Mouse (Mus musculus) midbrain, postnatal 0 days (tissue): ENCODE data around the gene Klk7. TPM values are rescaled to one million over a fixed set of nuclear protein-coding genes. Genes with fewer than 3 reads are reported as not detected.

ENCODE experiments used
- ATAC-seq: fragments of 200-750 bp; cut with Nextera tagmentation; 2 replicates; pipeline ENCODE4 v1.8.0; 2017; ENCODE audit warnings: moderate number of reproducible peaks, mild to moderate bottlenecking, moderate TSS enrichment, moderate library complexity; ENCODE audit not compliant: low FRiP score
- DNase-seq: peaks from one replicate; pipeline ENCODE4 v3.0.0-alpha.2; 2015; ENCODE audit warnings: low spot score
- H3K27ac ChIP-seq: fragments of 300-500 bp; sonication (generic); 2 replicates; pipeline ENCODE4 v1.5.1; 2014; ENCODE audit warnings: low read depth, mild to moderate bottlenecking, low read length, mixed read lengths
- H3K27me3 ChIP-seq: fragments of 300-500 bp; sonication (generic); 2 replicates; pipeline ENCODE4 v1.6.1; 2014; ENCODE audit warnings: low read length, control low read depth, mixed read lengths; ENCODE audit not compliant: insufficient read depth
- H3K36me3 ChIP-seq: fragments of 300-500 bp; sonication (generic); 2 replicates; pipeline ENCODE4 v1.6.1; 2014; ENCODE audit warnings: low read length, control low read depth, mixed read lengths; ENCODE audit not compliant: insufficient read depth
- H3K4me1 ChIP-seq: fragments of 300-500 bp; sonication (generic); 2 replicates; pipeline ENCODE4 v1.6.1; 2014; ENCODE audit warnings: mild to moderate bottlenecking, control low read depth, antibody characterized with exemption, low read length, mixed read lengths; ENCODE audit not compliant: insufficient read depth
- H3K4me2 ChIP-seq: fragments of 300-500 bp; sonication (generic); 2 replicates; pipeline ENCODE4 v1.6.1; 2014; ENCODE audit warnings: low read depth, mild to moderate bottlenecking, low read length, mixed read lengths; ENCODE audit not compliant: poor library complexity, severe bottlenecking
- H3K4me3 ChIP-seq: fragments of 300-500 bp; sonication (generic); 2 replicates; pipeline ENCODE4 v1.5.1; 2014; ENCODE audit warnings: low read depth, mild to moderate bottlenecking, low read length, moderate library complexity
- H3K9ac ChIP-seq: fragments of 300-500 bp; sonication (generic); replicated peaks from 2 replicates; pipeline ENCODE4 v1.6.1; 2014; ENCODE audit warnings: mild to moderate bottlenecking, low read length, moderate library complexity, mixed read lengths; ENCODE audit not compliant: poor library complexity, severe bottlenecking
- H3K9me3 ChIP-seq: fragments of 300-500 bp; sonication (generic); 2 replicates; pipeline ENCODE4 v1.6.1; 2016; ENCODE audit warnings: low read length, control low read depth
- CTCF ChIP-seq: IDR thresholded peaks from 2 replicates; pipeline ENCODE4 v1.5.1; 2016; ENCODE audit warnings: antibody characterized with exemption, mild to moderate bottlenecking
- WGBS: fragments of 180-500 bp; shearing (Covaris S2); extraction: QIAGEN DNeasy Blood & Tissue Kit; methylation state at CpG from one replicate; pipeline ENCODE4 v1.1.7; 2014; 5-methylcytosine and 5-hydroxymethylcytosine counted together
- polyA plus RNA-seq: library from polyadenylated mRNA; unstranded; fragments of >200 nt; fragmentation: Nextera tagmentation; extraction: Ambion mirVana; gene quantifications from 2 replicates; pipeline ENCODE4 v1.2.1, GENCODE M21; 2015
- total RNA-seq: library from RNA; depleted of rRNA; stranded (reverse); fragments of >200 nt; gene quantifications from 2 replicates; pipeline ENCODE4 v1.2.3, GENCODE M21; 2014; rRNA removed

The Klk7 gene
- total and polyA plus RNA-seq, 2 experiments from 2014 or later, result 0.16 TPM

- no peak for TF ChIP-seq CTCF
- 91% methylated on average over 9 of the region's 9 CpGs for WGBS
- Histone ChIP-seq H3K27me3 (no peaks in the 10 kb centered on the region), H3K4me2 (no peak overlapping the region), H3K27ac (no peak overlapping the region), H3K9me3 (no peaks in the 10 kb centered on the region), H3K4me3 (no peak overlapping the region), H3K4me1 (no peaks in the 10 kb centered on the region), H3K36me3 (no peaks in the 10 kb centered on the region), H3K9ac (no peak overlapping the region)
- DNase-seq (no peak), ATAC-seq (no peak)
These were observed 43.7 kb downstream of the Klk7 start for GRCm38 (mm10) chr7:43854642-43855380.

DNA sequence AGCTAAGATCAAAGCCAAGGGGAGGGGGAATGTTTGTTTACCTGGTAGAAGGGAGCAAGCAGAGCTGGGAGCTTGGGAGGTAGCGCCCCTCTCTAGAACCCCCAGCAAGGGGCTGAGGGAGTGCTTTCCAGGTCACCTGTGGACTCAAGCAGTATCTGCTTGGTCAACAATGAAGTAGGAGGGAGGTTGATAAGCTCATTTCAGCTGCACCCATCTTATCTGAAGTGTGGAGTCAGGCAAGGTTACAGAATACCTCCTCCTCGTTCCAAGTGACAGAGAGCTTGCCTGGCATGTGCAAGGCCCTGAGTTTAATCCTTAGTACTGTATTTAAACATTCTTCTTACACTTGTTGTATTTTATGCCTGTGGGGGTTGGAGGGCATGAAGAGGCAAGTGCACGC is 44.6 kb downstream of the Klk7 start:
- no peak overlapping the region for H3K27ac ChIP-seq
- WGBS, result 87% methylated on average over 3 of the region's 3 CpGs
- no peaks in the 10 kb centered on the region for H3K9me3 ChIP-seq
- H3K36me3 ChIP-seq, result no peaks in the 10 kb centered on the region
- DNase-seq, result no peak
- H3K9ac ChIP-seq, result no peak overlapping the region
- H3K4me3 ChIP-seq, result no peak overlapping the region
- no peaks in the 10 kb centered on the region for H3K27me3 ChIP-seq
- H3K4me1 ChIP-seq, result no peaks in the 10 kb centered on the region
- no peak overlapping the region for H3K4me2 ChIP-seq
- no peak for TF ChIP-seq CTCF
- ATAC-seq, result no peak

GRCm38 (mm10) chr7:43856307-43856706 is 45.2 kb downstream of the Klk7 start:
- DNase-seq, result no peak
- Histone ChIP-seq H3K9ac (no peak overlapping the region), H3K4me2 (no peak overlapping the region), H3K27ac (no peak overlapping the region), H3K9me3 (no peaks in the 10 kb centered on the region), H3K4me1 (no peaks in the 10 kb centered on the region), H3K36me3 (no peaks in the 10 kb centered on the region), H3K27me3 (no peaks in the 10 kb centered on the region), H3K4me3 (no peak overlapping the region)
- no peak for TF ChIP-seq CTCF
- 84% methylated on average over 7 of the region's 7 CpGs for WGBS
- no peak for ATAC-seq

DNA sequence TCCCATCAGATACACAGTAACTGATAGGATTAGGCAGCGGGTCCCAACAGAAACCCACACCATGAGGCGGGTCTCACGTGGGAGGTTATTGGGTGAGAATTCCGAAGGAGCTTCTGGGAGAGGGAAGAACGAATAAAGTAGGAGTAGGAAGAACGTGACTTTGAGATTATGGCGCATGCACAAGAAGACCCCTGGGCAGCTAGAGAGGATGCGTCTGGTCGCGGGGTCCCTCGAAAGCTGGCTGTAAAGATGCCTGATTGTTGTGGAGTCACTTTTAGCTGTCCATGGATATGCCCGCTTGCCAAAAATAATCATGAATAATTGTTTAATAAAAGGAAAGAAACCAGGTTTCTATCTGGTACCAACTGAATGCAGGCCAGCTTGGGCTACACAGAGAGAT is 46.4 kb downstream of the Klk7 start:
- Histone ChIP-seq H3K9ac (no peak overlapping the region), H3K9me3 (no peaks in the 10 kb centered on the region), H3K4me3 (no peak overlapping the region), H3K27ac (no peak overlapping the region), H3K27me3 (no peaks in the 10 kb centered on the region), H3K36me3 (no peaks in the 10 kb centered on the region), H3K4me2 (no peak overlapping the region), H3K4me1 (no peaks in the 10 kb centered on the region)
- no peak for TF ChIP-seq CTCF
- 93% methylated on average over 12 of the region's 12 CpGs for WGBS
- no peak for DNase-seq
- no peak for ATAC-seq

DNA sequence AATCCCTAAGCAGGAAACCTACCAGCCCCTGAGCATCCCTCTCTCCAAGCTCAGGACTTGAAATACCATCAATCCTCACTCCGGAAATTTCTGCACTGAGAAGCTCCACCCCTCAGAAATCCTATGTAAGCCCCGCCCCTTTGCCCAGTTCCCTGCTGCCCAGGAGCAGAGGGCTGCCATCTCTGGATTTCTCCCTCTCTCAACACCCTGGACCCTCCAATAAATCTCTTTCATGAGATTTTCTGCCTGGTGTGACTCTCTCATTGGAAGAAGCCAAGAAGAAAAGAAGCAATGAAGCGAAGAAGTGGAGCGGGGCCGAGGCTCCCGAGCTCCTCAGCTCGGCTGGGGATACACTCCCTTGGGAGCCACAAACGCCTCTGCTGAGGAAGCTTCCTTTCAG is 49.3 kb downstream of the Klk7 start:
- 33% methylated on average over 8 of the region's 8 CpGs for WGBS
- Histone ChIP-seq H3K4me1 (no peaks in the 10 kb centered on the region), H3K27ac (no peak overlapping the region), H3K9me3 (no peaks in the 10 kb centered on the region), H3K36me3 (no peaks in the 10 kb centered on the region), H3K9ac (no peak overlapping the region), H3K4me3 (no peak overlapping the region), H3K4me2 (no peak overlapping the region), H3K27me3 (no peaks in the 10 kb centered on the region)
- ATAC-seq, result no peak
- no peak for TF ChIP-seq CTCF
- DNase-seq, result no peak

Other genes starting within 250 kb of the Klk7 start
- 9.4 and 13.0 TPM in 2 replicates for gene Zfp658, start 249.0 kb upstream of the Klk7 start, total RNA-seq
- 2.4 and 3.1 TPM in 2 replicates for gene Zfp658, start 249.0 kb upstream of the Klk7 start, polyA plus RNA-seq
- gene Zfp719, start 231.7 kb upstream of the Klk7 start, total RNA-seq, result 13.9 and 15.5 TPM in 2 replicates
- 4.9 and 5.5 TPM in 2 replicates for gene Zfp719, start 231.7 kb upstream of the Klk7 start, polyA plus RNA-seq
- gene Zfp819, start 204.1 kb upstream of the Klk7 start, total RNA-seq, result 1.3 and 1.6 TPM in 2 replicates
- 0.23 and 0.49 TPM in 2 replicates for gene Zfp819, start 204.1 kb upstream of the Klk7 start, polyA plus RNA-seq
- gene Ceacam18, start 176.6 kb upstream of the Klk7 start, total RNA-seq, result not detected in 2 replicates
- gene Ceacam18, start 176.6 kb upstream of the Klk7 start, polyA plus RNA-seq, result not detected in 2 replicates
- not detected in 2 replicates for gene Siglece, start 151.1 kb upstream of the Klk7 start, total RNA-seq
- 0.43 TPM in 1 of 2 replicates, not detected in the other for gene Siglece, start 151.1 kb upstream of the Klk7 start, polyA plus RNA-seq
- 36.7 and 40.4 TPM in 2 replicates for gene Ctu1, start 139.3 kb upstream of the Klk7 start, total RNA-seq
- gene Ctu1, start 139.3 kb upstream of the Klk7 start, polyA plus RNA-seq, result 21.2 and 21.6 TPM in 2 replicates
- gene Klk14, start 120.9 kb upstream of the Klk7 start, total RNA-seq, result not detected in 2 replicates
- not detected in 2 replicates for gene Klk14, start 120.9 kb upstream of the Klk7 start, polyA plus RNA-seq
- 0.22 TPM in 1 of 2 replicates, not detected in the other for gene Klk13, start 98.7 kb upstream of the Klk7 start, total RNA-seq
- gene Klk13, start 98.7 kb upstream of the Klk7 start, polyA plus RNA-seq, result 0.11 and 0.29 TPM in 2 replicates
- not detected in 2 replicates for gene Klk12, start 42.4 kb upstream of the Klk7 start, total RNA-seq
- gene Klk12, start 42.4 kb upstream of the Klk7 start, polyA plus RNA-seq, result not detected in 2 replicates
- gene Klk11, start 36.7 kb upstream of the Klk7 start, total RNA-seq, result 0.19 TPM in 1 of 2 replicates, not detected in the other
- gene Klk11, start 36.7 kb upstream of the Klk7 start, polyA plus RNA-seq, result not detected in 2 replicates
- gene Klk10, start 30.3 kb upstream of the Klk7 start, total RNA-seq, result 0.66 TPM in 1 of 2 replicates, not detected in the other
- 0.28 TPM in 1 of 2 replicates, not detected in the other for gene Klk10, start 30.3 kb upstream of the Klk7 start, polyA plus RNA-seq
- gene Klk9, start 19.4 kb upstream of the Klk7 start, total RNA-seq, result not detected in 2 replicates
- gene Klk9, start 19.4 kb upstream of the Klk7 start, polyA plus RNA-seq, result 0.15 TPM in 1 of 2 replicates, not detected in the other
- 6.7 and 9.5 TPM in 2 replicates for gene Klk8, start 13.7 kb upstream of the Klk7 start, total RNA-seq
- 7.4 and 12.0 TPM in 2 replicates for gene Klk8, start 13.7 kb upstream of the Klk7 start, polyA plus RNA-seq
- not detected in 2 replicates for gene Klk6, start 13.2 kb downstream of the Klk7 start, total RNA-seq
- gene Klk6, start 13.2 kb downstream of the Klk7 start, polyA plus RNA-seq, result not detected in 2 replicates
- gene Klk5, start 30.7 kb downstream of the Klk7 start, total RNA-seq, result not detected in 2 replicates
- gene Klk5, start 30.7 kb downstream of the Klk7 start, polyA plus RNA-seq, result not detected in 2 replicates
- gene Klk4, start 69.9 kb downstream of the Klk7 start, total RNA-seq, result 0.16 TPM in 1 of 2 replicates, not detected in the other
- gene Klk4, start 69.9 kb downstream of the Klk7 start, polyA plus RNA-seq, result not detected in 2 replicates
- gene Klk15, start 122.4 kb downstream of the Klk7 start, total RNA-seq, result not detected in 2 replicates
- not detected in 2 replicates for gene Klk15, start 122.4 kb downstream of the Klk7 start, polyA plus RNA-seq
- gene Klk1b8, start 139.4 kb downstream of the Klk7 start, total RNA-seq, result not detected in 2 replicates
- gene Klk1b8, start 139.4 kb downstream of the Klk7 start, polyA plus RNA-seq, result not detected in 2 replicates
- not detected in 2 replicates for gene Klk1b1, start 155.5 kb downstream of the Klk7 start, total RNA-seq
- not detected in 2 replicates for gene Klk1b1, start 155.5 kb downstream of the Klk7 start, polyA plus RNA-seq
- gene Klk1b9, start 164.8 kb downstream of the Klk7 start, total RNA-seq, result not detected in 2 replicates
- gene Klk1b9, start 164.8 kb downstream of the Klk7 start, polyA plus RNA-seq, result not detected in 2 replicates
- not detected in 2 replicates for gene Klk1b11, start 184.6 kb downstream of the Klk7 start, total RNA-seq
- not detected in 2 replicates for gene Klk1b11, start 184.6 kb downstream of the Klk7 start, polyA plus RNA-seq
- not detected in 2 replicates for gene Klk1b26, start 200.9 kb downstream of the Klk7 start, total RNA-seq
- not detected in 2 replicates for gene Klk1b26, start 200.9 kb downstream of the Klk7 start, polyA plus RNA-seq
- not detected in 2 replicates for gene Klk1b27, start 241.0 kb downstream of the Klk7 start, total RNA-seq
- gene Klk1b27, start 241.0 kb downstream of the Klk7 start, polyA plus RNA-seq, result not detected in 2 replicates